ENCODE assay signal across 16 mouse cellular contexts in the genomic region with DNA sequence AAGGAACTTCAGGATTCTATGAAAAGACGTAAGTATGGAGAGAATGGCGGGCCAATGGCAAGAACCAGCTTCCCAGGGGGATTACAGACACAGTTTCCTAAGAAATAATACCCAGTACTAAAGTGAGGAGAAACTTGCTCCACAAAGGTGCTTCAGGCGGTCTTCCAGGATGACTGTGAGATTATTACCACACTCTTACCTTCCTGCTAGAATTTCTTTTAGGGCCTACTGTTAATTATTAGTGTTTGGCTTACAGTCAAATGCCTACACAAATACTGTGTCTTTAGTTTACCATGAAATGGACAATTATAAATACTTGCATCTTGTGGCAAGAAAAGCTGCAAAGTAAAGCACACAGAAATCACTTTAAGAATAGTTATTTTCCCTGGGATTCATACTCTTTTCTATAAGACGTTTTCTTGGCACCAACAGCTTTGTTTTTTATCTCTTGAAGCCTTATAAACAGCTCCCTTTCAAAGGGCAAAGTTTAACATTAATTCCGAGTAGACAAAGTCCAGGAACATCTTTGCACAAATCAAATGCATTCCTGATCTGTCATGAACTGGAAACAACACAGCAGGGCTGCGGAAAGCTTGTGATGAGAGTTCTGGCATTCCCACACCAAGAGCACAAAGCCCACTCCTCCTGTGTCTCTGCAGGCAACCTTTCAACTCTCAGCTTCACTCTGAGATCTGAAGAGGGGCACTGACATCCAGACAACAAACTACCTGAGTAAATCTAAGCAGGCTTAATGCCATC.
A peak's percentile ranks its signal among the peaks of the same experiment; 100 is the strongest.
DNase-seq lines count a peak whose midpoint lies in the region; ATAC-seq lines count a peak whose summit lies in the region.
"Had no signal": no experiment of that assay in that cellular context is flagged by ENCODE, and none has a peak within 500 bp of the region (broad histone marks: within the 10 kb centered on the region; RNA-seq: fewer than 3 reads in every experiment).

No protein-coding gene starts in this region.

- no peak for DNase-seq in forebrain, embryonic 10.5 days (ENCODE audit: extremely low spot score, low spot score)
- DNase-seq in Muller cell, postnatal 12 days (ENCODE audit: inconsistent ontology term): peak; percentile 76
- DNase-seq in intestine, embryonic 14.5 days (ENCODE audit: low spot score): no peak
- peak; percentile 59 for DNase-seq in kidney, postnatal 10 days
- no peak for DNase-seq in cerebellum, adult 11 months
- no peak for DNase-seq in left cerebral cortex, adult 18-20 months (ENCODE audit: low spot score in 2 of 2)
- DNase-seq in frontal cortex, postnatal 10 days (ENCODE audit: low spot score in 2 of 2): no peak
- DNase-seq: cerebellum, adult 2 months; gastrocnemius, postnatal 14 days; liver, postnatal 0 days; thymus, postnatal 4 days had no signal

- H3K9ac ChIP-seq in forebrain, embryonic 13.5 days: no peak overlapping the region
- no peak overlapping the region for H3K9ac ChIP-seq in intestine, embryonic 14.5 days (ENCODE audit: low read length)
- H3K9ac ChIP-seq: embryonic facial prominence, embryonic 12.5 days; heart, embryonic 15.5 days; hindbrain, embryonic 15.5 days; liver, postnatal 0 days had no signal

- ATAC-seq in forebrain, embryonic 13.5 days: no peak
- ATAC-seq in intestine, embryonic 14.5 days (replicated peaks; ENCODE audit: low FRiP score, low TSS enrichment, low read depth): no peak
- ATAC-seq: forebrain, embryonic 14.5 days; liver, postnatal 0 days had no signal

- no peak overlapping the region for H3K4me3 ChIP-seq in forebrain, embryonic 10.5 days
- no peak overlapping the region for H3K4me3 ChIP-seq in forebrain, embryonic 13.5 days
- H3K4me3 ChIP-seq in intestine, embryonic 14.5 days (ENCODE audit: low read depth, low read length): no peak overlapping the region
- H3K4me3 ChIP-seq: embryonic facial prominence, embryonic 12.5 days; heart, embryonic 15.5 days; hindbrain, embryonic 15.5 days had no signal

- peaks cover 4% of the 10 kb centered on the region; the same call in 1 of the 2 replicates for H3K9me3 ChIP-seq in forebrain, embryonic 10.5 days
- no peaks in the 10 kb centered on the region for H3K9me3 ChIP-seq in forebrain, embryonic 13.5 days (replicated peaks)
- H3K9me3 ChIP-seq in intestine, embryonic 14.5 days (ENCODE audit: control insufficient read depth, low read length): no peaks in the 10 kb centered on the region
- H3K9me3 ChIP-seq: embryonic facial prominence, embryonic 12.5 days; heart, embryonic 15.5 days; hindbrain, embryonic 15.5 days had no signal

- no peak overlapping the region for H3K4me2 ChIP-seq in forebrain, embryonic 13.5 days
- H3K4me2 ChIP-seq in intestine, embryonic 14.5 days (ENCODE audit: low read length): no peak overlapping the region
- H3K4me2 ChIP-seq: embryonic facial prominence, embryonic 12.5 days; heart, embryonic 15.5 days; hindbrain, embryonic 15.5 days had no signal

- H3K27me3 ChIP-seq in forebrain, embryonic 10.5 days (ENCODE audit: poor library complexity, severe bottlenecking): no peaks in the 10 kb centered on the region
- H3K27me3 ChIP-seq in forebrain, embryonic 13.5 days: no peaks in the 10 kb centered on the region
- H3K27me3 ChIP-seq in intestine, embryonic 14.5 days (replicated peaks; ENCODE audit: control insufficient read depth, insufficient read depth, low read length): no peaks in the 10 kb centered on the region
- H3K27me3 ChIP-seq: embryonic facial prominence, embryonic 12.5 days; heart, embryonic 15.5 days; hindbrain, embryonic 15.5 days had no signal

- peaks cover 48% of the 10 kb centered on the region for H3K4me1 ChIP-seq in forebrain, embryonic 10.5 days
- peaks cover 33% of the 10 kb centered on the region for H3K4me1 ChIP-seq in forebrain, embryonic 13.5 days
- H3K4me1 ChIP-seq in intestine, embryonic 14.5 days (replicated peaks; ENCODE audit: control insufficient read depth, insufficient read depth, low read length): peaks cover 4% of the 10 kb centered on the region; the same call in 1 of the 2 replicates
- H3K4me1 ChIP-seq: embryonic facial prominence, embryonic 12.5 days; heart, embryonic 15.5 days; hindbrain, embryonic 15.5 days had no signal

- H3K27ac ChIP-seq in forebrain, embryonic 10.5 days: peak overlapping the region; percentile 44; the same call in 1 of the 2 replicates
- no peak overlapping the region for H3K27ac ChIP-seq in forebrain, embryonic 13.5 days
- peak overlapping the region; percentile 71 for H3K27ac ChIP-seq in intestine, embryonic 14.5 days (ENCODE audit: low read depth)
- H3K27ac ChIP-seq: embryonic facial prominence, embryonic 12.5 days; heart, embryonic 15.5 days; hindbrain, embryonic 15.5 days had no signal

- 25% methylated on average over 6 of the region's 6 CpGs for WGBS in forebrain, embryonic 10.5 days
- 26% methylated on average over 6 of the region's 6 CpGs for WGBS in forebrain, embryonic 13.5 days
- WGBS in intestine, embryonic 14.5 days: 41% methylated on average over 6 of the region's 6 CpGs

- H3K36me3 ChIP-seq in forebrain, embryonic 10.5 days (replicated peaks): peaks cover 25% of the 10 kb centered on the region
- peaks cover 3% of the 10 kb centered on the region; the same call in 1 of the 2 replicates for H3K36me3 ChIP-seq in forebrain, embryonic 13.5 days (ENCODE audit: poor library complexity, severe bottlenecking)
- H3K36me3 ChIP-seq in intestine, embryonic 14.5 days (ENCODE audit: control insufficient read depth, insufficient read depth, low read length): peaks cover 9% of the 10 kb centered on the region; the same call in 1 of the 2 replicates

Comparison
In these comparisons a context has a peak if more than half of its experiments do, and no peak if none do; other contexts are left out.
1. DNase-seq: peak in Muller cell, postnatal 12 days (single experiment) and kidney, postnatal 10 days (single experiment); none in forebrain, embryonic 10.5 days (single experiment), intestine, embryonic 14.5 days (single experiment), cerebellum, adult 11 months (single experiment), left cerebral cortex, adult 18-20 months (0 of 2) and frontal cortex, postnatal 10 days (0 of 2).